Mouse (Mus musculus): ENCODE measurements around the gene Ckb.

DNA sequence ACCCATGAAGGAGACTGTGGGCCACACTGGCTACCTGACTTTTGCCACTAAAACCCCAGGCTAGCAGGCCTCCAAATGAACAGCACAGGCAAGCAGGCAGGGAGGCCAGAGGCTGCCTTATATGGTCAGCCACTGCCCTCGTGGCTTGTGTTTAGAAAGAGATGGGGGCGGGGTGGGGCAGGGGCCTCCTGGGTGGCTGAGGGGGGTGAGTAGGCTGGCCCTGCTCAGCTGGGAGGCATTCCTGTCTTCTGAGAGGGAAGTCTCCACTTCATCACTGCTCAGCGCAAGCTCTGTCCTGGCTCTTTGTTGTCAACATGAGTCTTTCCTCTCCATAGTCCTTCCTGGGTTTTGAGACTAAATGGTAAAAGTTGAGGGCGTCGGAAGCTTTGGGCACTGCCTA, 10.7 kb upstream of the Ckb start:
- no peak for TF ChIP-seq CTCF (IDR thresholded peaks at IDR 0.05; ENCODE audit: low read depth)
- no peak for TF ChIP-seq EP300 (IDR thresholded peaks at IDR 0.05; ENCODE audit: low read depth)

Data from liver, embryonic 14.5 days (tissue).